Mouse (Mus musculus) common myeloid progenitor, adult 5-6 weeks (primary cell): ENCODE data around the gene Mospd3. TPM values are rescaled to one million over a fixed set of nuclear protein-coding genes. Genes with fewer than 3 reads are reported as not detected.
A peak's percentile ranks its signal among the peaks of the same experiment; 100 is the strongest.

Source experiments
- ATAC-seq: replicated peaks from 2 replicates; pipeline ENCODE4 v1.8.0; 2016; ENCODE audit warnings: low read depth, mild to moderate bottlenecking, moderate TSS enrichment, inconsistent platforms; ENCODE audit not compliant: poor library complexity, severe bottlenecking
- total RNA-seq: library from RNA; stranded (forward); fragments of 200-1000, 187-1606 nt; gene quantifications from 2 replicates; pipeline ENCODE4 v1.2.3, GENCODE M21; 2017

The Mospd3 gene
- total RNA-seq, 1 experiment from 2014 or later = 24.0 TPM

DNA sequence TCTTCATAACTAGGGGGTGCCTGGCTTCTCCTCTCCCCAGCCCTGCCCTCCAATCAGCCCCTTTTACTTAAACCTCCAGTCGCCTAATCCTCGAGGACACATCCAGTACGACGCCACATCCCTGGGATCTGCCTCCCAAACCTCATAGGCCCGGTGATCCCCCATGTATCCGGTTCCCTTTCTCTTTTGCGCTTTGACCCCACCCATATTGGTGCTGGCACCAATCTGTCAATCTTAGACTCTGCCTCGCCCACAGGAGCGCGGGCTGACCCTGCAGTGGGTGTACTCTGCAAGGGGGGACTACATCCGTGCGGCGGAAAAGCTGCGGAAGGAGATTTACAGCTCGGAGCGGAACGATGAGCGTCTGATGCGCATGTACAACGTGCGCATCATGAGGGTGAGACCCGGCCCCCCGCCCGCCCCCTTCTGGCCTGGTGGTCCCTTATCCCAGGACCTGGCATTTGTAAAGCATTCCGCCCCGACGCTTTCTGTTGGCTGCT, 17.1 kb downstream of the Mospd3 start:
- no peak for ATAC-seq

DNA sequence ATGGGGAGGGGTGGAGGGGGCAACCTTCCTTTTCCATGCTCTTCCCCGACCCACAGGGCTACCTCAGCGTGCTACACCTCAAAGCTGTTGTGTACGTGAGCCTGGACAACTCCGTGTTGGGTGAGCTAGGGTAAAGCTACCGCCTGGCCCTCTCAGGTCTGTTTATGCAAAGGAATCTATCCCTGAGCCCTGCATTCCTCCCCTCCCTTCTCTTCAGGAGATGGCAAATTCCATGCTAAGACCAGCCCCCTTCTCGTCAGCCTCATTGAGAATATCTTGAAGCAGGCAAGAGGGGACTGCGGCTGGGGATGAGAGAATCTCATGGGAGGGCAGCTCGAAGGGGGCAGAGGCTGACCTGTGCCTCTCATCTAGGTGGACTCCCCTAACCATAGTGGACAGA, 18.2 kb downstream of the Mospd3 start:
- no peak for ATAC-seq

DNA sequence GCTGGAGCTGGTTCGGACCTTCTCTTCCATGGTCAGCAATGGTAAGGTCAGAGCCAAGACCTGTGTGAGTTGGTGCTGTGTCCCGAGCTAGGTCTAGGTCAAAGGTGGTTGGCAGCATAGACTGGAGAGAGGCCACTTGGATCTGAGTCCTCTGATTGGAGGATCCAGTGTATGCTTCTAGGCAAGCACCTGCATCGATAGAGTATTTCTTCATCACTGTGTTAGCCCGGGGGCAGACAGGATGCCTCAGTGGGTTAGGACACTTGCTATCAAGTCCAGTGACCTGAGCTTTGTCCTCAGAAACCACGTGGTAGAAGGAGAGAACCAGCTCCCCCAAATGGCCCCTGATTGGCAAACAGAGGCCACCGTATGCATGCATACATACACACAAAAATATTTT, 20.6 kb downstream of the Mospd3 start:
- ATAC-seq = no peak

DNA sequence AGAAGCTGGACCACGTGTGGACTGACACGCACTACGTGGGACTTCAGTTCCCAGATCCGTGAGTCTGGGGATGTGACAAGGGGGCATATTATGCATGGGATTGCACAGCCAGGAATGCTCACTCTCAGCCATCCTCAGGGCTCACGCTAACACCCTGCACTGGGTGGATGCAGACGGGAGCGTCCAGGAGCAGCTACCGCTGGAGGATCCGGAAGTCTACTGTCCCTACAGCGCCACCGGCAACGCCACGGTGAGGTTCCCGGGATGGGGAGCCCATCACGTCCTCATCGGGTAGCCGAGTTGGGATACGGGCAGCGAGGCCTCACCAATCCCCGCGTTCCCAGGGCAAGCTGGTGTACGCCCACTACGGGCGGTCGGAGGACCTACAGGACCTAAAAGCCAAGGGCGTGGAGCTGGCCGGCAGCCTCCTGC, 26.4 kb downstream of the Mospd3 start:
- no peak for ATAC-seq

DNA sequence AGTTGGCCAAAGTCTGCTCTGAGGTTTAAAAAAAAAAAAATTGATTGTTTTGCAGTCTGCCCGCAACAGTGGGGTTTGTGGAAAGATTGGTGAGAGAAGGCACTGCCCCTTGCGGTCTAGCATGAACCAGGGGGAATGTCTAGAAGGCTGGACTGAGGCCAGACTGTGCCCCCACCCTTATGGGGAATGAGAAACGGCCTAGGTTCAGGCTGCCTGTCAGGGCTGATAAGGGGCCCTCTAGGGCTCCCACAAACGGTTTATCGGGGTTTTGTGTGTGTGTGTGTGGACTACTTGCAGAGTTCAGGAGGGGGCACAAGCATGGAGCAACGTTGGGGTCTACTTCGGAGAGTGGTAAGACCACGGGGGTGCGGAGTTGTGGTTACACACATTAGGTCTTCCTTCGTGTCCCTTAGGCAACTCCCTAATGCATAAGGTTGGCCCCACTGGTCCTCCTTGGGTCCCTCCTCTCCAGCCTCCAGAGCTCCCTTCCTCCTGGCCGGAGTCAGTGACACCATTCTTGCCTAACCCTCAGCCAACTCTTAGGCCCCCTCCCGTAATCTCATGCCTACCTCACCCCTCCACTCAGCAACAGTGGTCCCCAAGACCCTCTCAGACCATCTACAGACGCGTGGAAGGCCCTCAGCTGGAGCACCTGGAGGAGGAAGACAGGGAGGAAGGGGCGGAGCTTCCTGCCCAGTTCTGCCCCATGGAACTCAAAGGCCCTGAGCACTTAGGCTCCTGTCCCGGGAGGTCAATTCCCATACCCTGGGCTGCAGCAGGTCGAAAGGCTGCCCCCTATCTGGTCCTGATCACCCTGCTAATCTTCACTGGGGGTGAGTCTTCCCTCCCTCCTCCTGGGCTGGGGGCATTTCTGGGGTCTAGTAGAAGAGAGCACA, 29.9 kb downstream of the Mospd3 start:
- peak; percentile 78 for ATAC-seq

DNA sequence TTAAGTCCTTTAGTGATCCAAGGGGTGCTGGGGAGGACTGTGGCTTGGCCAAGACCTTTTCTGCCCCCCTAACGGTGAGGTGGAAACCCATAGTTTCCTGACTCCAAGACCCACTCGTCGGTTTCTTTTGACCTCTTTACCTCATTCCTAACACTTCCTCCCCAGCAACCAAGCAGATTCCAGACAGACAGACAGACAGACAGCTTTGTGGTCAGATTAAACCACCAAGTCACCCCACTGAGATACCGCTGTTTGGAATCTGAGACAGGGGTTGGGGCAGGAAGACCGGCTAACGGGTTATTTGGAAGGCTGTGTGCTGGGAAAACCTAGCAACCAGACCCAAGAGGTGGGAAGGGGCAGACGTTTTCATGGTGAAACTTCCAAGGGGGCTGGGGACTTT, 30.7 kb downstream of the Mospd3 start:
- ATAC-seq = peak; percentile 40

DNA sequence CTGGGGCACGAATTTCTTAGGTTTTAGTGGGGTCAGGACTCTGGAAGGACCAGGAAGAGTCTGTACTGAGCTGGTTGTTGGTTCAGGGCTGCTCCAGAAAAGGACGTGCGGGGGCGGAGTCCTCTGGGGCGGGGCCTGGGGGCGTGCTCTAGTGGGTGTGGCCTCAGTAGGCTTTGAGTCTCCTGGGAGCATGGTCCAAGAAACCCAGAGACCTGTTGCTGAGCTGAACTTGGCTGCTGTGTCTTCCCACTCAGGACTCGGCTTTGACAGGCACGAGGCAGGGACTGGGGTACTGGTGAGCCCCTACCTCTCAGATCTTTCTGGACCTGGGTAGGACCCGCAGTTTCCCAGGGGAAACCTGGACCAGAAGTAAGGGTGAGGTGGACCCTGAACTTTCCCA, 31.2 kb downstream of the Mospd3 start, which contains the start of gene Tfr2:
Gene Tfr2, plus strand, starts transcription at position 176 of the 400 bp plus-strand sequence.
- ATAC-seq = peak; percentile 71

DNA sequence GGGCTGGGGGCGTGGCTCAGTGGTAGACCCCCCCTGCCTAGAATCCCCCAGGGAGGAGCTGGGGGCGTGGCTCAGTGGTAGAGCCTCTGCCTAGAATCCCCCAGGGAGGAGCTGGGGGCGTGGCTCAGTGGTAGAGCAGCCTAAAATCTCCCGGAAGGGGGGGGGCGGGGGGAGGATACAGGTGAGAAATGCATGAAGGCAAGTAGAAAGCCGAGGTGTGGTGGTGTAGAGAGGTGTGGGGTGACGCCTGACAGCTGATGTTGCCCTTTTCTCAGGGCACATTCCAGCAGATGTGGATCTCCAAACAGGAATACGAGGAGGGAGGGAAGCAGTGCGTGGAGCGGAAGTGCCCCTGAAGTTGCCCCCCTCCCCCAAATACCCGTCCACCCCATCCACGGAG, 31.8 kb downstream of the Mospd3 start:
- ATAC-seq = no peak

DNA sequence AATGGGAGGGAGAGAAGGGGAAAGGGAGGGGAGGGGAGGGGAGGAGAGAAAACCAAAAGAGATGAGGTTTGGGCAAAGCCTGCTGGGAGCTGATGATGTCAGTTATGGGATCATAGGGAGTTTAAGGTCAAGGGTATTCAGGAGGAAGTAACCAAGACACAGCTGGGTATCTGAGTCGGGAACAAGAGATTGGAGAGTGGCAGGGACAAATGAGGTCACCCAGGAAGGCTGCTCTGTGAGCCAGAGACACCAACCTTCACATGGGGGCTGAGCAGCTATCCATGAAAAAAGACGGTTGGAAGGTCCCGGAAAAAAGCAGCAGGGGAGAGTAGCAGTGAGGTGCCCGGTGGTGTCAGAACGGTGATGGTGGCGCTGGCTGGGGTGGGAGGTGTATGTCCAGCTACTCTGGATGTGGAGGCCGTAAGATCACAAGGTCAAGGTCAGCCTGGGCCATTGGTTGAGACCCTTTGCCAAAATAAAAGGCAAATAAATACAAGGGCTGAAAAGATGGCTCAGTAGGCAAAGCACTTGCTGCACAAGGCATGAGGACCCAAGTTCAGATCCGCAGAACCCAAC, 32.5 kb downstream of the Mospd3 start:
- no peak for ATAC-seq

DNA sequence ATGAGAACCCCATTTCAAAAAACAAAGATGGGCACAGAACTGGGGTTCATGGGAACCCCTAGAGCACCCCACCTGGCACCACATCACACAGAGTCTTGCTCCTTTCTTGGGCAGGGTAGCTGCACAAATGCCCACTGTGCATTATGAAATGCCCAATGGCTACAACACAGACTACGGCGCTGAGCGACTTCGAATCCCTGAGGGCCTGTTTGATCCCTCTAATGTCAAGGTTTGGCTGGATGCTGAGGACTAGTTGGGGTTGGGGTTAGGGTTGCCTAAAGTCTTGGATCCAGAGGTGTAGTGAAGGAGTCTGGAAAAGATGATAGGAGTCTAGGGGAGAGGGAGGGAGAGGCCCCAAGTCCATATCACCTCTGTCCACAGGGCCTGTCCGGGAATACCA, 34.4 kb downstream of the Mospd3 start:
- ATAC-seq = no peak

DNA sequence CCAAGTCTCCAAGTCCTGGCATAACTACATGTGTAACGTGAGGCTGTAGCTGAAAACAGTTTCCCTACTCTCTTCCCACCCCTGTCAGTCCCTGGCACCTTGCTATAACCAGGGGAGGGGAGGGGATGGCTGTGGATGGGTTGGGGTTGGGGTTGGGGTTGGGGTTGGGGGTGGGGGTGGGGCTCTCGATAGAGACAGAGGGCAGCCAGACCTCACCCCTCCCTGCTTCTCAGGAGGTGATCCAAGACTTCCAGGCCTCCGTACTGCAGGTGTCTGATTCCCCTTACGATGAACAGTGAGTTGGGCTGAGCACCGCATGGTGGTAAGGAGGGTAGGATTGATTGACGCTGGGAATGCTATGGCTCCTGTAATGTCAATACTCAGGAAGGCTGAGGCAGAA, 35.1 kb downstream of the Mospd3 start:
- no peak for ATAC-seq

DNA sequence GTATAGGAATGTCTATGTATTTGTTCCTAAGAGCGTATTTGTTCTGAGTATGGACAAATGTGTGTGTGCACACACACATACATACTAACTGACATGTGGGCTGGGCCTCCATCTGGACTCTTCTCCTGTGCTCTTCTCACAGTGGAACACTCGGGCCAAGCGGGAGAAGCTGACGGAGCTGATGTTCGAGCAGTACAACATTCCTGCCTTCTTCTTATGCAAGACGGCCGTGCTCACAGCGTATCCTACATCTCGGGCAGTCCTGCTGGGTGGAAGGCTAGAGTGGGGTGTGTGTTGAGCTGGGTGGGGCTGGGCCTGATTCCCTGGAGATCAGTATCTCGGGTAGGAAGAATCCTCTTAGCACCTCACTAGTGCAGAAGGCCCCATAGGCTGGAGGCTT, 37.9 kb downstream of the Mospd3 start:
- ATAC-seq = no peak

DNA sequence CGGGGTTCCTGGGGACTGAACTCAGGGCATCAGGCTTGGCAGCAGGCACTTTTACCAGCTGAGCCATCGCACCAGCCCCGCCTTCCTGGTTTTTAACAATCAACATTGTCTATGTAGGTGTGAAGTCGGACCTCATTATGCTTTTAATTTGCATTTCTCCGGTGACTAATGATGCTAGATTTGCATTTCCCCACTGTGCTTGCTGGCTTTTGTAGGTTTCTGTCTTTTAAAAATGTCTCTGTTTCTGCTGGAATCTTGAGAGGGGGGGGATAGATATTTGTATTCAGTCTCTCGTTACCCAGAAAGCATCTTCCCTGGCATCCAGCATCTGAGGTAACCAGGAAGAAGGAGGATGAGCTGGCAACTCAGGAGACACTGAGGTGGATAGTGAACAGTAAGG, 39.3 kb downstream of the Mospd3 start:
- no peak for ATAC-seq

DNA sequence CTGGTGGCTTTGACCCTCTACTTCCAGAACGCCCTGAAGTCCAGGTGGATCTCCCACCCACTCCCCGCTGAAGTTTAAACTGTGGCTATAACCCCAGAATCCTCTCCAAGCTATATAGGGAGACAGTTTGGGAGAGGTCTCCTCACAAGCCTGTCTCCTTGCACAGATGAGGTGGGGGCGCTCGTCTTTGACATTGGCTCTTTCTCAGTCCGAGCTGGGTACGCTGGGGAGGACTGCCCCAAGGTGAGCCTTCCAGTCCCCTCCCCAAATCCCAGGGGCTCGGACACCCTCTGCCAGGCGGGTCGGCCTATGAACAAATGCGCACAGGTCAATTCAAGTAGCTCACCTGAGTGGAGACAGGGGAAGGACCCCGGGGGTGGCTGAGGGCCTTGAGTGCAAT, 47.0 kb downstream of the Mospd3 start:
- no peak for ATAC-seq

DNA sequence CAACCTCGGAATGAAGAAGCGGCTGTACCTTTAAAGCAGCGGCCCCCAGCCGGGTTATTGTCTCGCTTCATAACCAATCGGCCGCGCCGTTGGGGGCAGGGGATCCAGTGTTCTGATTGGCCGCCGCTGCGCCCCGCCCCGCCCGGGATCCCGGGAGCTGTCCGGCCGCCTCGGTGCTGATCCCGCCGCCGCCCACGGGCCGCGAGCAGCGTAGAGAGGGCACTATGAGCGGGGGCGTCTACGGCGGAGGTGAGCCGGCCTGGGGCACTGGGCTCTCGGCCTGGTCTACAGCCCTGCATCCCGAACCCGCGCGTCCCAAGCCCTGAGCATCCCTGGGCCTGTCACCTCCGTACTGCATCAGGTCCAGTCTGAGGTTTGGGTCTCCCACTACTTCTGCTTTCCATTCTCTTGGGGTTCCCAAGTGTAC, 47.4 kb downstream of the Mospd3 start, which contains the start of gene Actl6b:
Gene Actl6b, plus strand, starts transcription at position 107 of the 427 bp plus-strand sequence.
- peak; percentile 78 for ATAC-seq

DNA sequence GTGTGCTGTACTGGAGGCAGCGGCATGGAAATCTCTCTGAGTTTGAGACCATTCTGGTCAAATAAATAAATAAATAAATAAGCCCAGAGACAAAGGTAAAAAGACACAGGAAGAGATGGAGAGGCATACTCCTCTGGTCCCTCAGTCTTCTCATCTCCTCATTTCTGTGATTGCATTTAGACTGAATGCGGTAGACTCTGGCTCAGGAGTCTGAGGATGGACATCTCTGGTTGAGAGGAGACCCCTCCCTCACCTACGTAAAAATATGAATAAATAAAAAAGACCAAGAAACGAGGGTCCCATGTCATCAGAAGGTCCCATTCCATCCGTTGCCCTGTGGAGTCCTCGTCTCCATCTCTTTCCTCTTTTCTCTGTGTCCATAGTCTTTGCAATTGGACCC, 47.9 kb downstream of the Mospd3 start:
- ATAC-seq = no peak

DNA sequence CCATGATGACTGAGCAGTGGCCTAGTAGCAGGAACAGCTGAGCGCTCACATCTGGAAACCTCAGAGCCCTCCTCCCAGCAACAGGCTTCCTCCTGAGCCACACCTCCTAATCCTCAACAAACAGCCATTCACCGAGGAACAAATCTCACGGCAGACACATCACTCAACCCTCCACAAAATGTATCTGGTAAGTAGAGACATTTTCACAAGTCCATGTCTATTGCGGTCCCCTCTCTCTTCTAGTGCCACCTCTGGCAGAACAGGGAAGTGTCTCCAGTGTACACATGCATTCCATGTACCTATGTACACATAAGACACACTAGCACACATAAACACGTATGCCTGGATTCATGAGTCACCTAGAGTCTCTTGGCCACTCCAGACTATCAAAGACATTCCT, 49.7 kb downstream of the Mospd3 start:
- peak; percentile 66 for ATAC-seq

DNA sequence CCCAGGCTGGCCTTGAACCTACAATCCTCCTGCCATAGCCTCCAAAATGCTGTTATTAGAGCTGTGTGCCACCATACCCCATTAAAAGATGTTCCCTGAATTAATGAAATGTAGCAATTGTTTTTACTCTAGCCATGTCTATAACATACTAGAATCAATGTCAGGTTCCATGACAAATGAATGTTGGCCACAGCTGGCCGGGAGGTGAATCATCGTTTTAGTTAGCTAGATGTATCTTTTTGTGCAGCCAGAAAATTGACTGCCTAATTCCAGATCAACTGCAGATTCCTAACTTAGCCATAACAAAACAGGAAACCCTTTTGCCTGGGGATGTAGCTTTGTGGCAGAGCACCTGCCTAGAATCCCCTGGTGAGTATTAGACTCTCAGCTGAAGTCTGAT, 51.0 kb downstream of the Mospd3 start:
- ATAC-seq = no peak
